Mouse (Mus musculus) central nervous system, embryonic 18 days (tissue): ENCODE data around the gene Adat3. TPM values are rescaled to one million over a fixed set of nuclear protein-coding genes. Genes with fewer than 3 reads are reported as not detected.

Experiments
- polyA plus RNA-seq: library from polyadenylated mRNA; depleted of rRNA; stranded (reverse); fragments of >200 nt; gene quantifications from 2 replicates; pipeline ENCODE4 v1.2.3, GENCODE M21; 2012; rRNA removed

Gene Adat3
- polyA plus RNA-seq = 7.8 and 8.9 TPM in 2 replicates

DNA sequence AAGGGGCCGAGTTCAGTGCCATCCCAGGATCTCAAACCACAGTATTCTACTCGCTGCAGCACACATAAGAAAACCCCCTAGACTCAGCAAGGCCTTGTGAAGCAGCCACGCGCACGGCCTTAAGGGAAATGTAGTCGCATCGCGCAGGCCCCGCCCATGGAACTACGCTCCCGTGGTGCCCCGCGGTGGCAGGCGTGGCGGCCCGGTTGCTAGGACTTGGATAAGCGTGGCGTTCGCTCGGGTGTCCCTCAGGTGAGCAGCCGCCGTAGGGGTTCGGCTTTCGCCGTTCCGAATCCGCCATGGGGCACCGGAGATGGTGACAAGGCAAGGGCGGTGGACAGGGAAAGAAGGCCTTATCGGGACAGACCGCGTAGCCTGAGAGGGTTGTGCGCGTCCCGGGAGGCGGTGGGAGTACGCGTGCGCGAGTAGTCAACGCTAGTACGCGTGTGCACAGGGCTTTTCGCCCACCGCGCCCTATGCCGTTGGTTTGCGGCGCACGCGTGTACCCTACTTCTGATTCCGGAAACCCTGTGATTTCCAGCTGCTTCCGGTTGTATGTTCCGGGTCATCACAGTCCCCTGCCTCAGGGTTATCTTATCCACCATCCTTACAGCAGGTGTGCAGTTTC is at the start of gene Adat3, which contains the start of gene Scamp4:
TSS of gene Adat3 (plus strand) at position 183 of the 628 bp plus-strand sequence.
TSS of gene Scamp4 (plus strand) at position 175 of the 628 bp plus-strand sequence.

DNA sequence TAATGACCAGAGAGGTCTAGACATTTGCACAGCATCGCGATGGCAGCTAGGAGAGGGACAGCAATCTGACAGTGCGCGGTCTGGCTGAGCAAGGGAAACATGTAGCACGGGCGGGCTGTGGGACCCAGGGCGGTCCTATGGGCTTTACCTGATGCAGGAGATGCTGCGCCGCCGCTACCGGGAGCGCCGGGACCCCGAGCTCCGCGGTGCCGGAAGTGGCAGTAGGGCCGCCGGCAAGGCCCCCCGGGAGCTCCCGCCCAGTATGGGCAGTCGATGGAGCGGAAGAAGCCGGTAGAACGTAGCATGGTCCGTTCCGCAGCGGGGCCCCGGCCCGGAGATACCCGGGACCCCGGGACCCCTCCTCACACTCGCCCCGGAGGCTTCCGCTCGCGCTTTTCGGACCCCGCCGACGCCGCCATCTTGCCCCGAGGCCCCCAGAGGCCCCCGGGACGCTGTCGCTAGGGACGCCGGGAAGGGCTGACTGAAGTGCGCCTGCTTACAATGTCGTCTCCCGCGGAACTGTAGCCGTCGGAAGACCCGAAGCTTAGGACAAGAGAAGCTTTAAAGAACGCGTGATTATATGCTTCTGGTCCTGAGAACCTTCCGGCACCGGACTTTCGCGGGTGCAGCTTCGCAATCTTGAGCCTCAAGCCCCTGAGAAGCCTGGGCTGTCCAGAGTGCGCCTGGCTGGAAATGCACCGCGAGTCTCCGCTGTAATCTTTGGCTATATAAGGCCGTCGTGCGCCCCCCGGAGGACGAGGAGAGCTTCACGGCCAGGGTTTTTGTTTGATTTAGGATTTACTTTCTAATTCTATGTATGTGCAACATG is 41.4 kb upstream of the Adat3 start, which contains the start of gene Rexo1:
TSS of gene Rexo1 (minus strand) at position 445 of the 829 bp plus-strand sequence.

DNA sequence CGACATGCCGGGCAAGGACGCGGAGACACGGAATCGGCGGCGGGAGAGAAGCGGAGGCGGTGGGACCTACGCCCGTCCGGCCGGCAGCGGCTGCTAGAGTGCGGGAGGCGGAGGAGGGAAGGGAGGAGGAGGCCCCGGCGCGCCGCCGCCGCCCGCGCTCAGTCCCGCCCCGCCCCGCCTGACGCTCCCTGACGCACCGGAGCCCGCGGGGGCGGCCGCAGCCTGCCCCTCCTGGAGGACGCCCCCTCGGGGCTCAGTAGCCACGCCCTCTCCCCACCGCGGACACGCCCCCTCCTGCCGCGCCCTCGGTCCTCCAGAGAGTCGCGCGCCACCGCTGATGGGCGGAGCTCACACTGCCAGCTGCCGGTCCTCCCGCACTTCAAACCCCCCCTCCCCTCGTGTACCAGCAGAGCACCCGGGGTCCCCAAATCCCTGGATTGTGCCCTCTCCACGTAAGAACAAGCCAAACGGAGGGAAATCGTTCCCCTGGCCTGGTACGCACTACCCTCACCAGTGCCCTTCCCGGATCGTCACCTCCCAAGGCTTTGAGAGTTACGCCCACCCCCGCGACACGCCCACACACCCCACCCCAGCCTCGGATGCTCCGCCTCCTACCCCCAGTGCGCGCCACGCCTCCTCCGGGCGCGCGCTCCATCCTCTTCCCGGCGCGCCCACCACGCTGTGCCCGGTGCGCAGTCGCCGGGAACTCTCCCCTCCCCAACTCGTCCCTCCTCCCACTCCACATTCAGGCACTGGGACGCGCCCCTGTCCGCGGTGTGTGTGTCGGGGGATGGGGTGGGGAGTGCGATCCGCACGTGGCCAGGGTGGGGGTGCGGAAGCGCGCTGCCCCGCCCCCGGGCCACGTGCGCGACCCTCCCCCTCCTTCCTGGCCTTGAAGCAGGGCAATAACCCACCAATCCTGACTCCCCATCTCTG is 25.2 kb upstream of the Adat3 start, which contains the start of gene Klf16:
TSS of gene Klf16 (minus strand) at position 127 of the 936 bp plus-strand sequence.

DNA sequence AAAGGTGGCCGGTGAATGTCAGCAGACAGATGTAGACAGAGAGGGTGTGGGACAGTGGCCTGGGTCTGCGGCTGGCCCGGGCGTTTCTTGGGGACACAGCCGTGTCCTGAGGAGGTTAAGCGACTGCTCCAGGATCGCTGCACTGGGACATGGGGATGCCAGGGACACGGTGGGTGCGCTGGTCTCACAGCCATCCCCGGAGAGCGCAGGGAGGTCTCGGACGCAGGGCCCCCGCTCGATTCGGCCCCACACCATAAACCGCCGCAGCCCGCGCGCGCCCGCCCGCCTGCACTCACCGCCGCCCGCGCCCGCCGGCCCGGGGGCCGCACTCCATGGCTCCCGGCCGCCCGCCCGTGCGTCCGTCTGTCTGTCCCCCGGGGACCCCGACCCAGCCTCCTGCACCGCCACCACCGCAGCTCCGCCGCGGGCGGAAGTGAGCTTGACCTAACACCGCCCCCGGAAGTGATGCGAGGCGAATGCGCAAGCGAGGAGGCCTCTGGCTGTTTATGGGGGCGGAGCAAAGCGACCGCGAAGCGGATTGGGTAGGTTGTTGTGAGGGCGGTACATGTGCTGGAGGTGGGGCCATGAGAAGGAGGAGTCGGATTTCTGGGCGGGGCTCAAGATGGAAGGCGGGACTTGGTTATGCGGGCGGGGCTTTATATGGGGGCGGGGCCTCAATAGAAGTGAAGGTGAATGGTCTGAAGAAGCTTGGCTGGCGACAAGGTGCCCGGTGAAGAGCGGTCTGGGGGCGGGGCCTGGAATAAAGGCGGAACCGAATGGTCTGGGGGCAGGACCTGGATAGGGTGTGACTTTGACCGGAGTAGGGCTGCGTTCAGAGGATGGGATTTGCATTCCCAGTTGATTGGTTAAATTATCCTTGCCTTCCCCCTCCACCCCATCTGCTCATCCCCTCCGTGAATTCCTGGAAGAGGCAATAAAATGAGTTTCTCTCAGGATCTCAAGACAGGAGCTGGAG is 12.5 kb upstream of the Adat3 start, which contains the start of gene Abhd17a:
TSS of gene Abhd17a (minus strand) at position 463 of the 976 bp plus-strand sequence.

DNA sequence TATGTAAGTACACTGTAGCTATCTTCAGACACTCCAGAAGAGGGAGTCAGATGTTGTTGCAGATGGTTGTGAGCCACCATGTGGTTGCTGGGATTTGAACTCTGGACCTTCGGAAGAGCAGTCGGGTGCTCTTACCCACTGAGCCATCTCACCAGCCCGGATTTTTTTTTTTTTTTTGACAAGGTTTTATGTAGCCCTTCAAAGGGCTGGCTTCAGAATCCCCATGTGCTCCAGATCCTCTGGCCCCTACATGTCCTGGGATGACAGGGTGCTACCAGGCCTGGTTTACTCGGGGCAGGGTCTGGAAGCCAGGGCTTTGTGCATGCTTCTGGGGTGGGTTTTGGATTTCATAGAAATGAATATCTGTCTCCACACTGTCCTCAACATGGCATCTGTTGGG is 3.0 kb downstream of the Adat3 start, which contains the start of gene Gm49322:
TSS of gene Gm49322 (plus strand) at position 301 of the 400 bp plus-strand sequence.

DNA sequence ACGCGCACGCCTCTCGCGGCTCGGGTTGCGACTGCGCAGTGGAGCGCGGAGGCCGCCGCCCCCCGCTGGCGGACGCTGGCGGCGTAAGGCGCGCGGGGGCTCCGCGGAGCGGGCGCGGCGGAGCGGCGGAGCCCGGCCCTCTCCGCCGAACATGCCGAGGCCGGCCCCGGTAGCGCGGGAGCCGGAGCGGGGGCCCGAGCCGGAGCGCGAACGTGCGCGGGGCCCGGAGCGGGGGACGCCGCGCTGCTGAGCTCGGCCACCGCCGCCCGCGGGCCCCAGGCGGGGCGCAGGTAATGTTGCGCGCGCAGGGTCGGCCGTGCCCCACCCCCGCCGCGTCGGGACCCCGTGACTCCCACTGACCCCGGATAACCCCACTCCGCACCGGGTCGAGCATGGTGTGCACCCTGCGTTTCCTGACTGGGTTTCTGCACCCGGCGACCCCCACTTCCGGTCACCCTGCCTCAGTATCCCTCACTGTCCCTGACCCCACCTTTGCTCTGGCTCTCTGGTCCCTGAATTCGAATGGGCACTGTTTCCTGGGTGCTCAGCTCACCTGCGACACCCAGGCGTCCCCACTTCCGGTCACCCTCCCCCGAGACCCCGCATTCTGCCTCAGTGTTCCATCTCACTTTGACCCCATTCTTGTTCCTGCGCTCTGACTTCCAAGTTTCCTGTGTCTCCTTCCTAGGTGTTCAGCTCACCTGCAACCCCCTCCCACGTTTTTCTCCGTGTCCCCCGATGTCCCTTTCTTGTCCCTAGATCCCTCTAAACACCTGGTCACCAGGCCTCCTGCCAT is 20.2 kb downstream of the Adat3 start, which contains the start of gene Csnk1g2:
TSS of gene Csnk1g2 (plus strand) at position 178 of the 796 bp plus-strand sequence.

DNA sequence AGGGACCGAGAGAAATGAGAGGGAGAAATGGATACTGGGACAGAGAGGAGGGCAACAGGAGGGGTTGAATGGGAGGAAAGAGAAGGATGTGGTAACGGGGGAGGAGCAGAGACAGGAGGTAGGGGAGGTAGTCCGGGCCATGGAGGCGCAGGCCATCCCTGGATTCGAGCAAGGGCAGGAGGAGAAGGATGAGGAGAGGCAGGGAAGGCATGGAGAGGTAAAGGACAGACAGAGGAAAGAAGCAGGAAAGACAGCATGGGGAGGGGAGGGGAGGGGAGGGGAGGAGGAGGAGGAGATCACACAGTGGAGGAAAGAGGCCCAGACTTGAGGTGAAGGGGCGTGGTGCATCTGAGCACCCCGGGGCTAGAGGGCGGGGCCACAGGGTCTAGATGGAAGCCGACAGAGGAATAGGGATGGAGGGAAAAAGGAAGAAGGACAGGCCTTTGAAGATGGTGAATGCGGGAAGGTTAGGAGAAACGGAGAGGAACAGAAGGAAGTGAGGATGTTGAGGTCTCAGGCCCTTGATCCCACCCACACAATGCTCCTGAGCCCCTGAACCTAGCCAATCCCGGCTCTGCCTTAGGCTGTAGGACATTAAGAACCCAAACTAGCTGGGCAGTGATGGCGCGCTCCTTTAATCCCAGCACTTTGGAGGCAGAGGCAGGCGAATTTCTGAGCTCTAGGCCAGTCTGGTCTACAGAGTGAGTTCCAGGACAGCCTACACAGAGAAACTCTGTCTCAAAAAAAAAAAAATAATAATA is 54.4 kb downstream of the Adat3 start, which contains the start of gene Btbd2:
TSS of gene Btbd2 (minus strand) at position 209 of the 761 bp plus-strand sequence.

Other genes starting within 250 kb of the Adat3 start
- 14.5 and 15.1 TPM in 2 replicates for gene Plk5, start 246.4 kb upstream of the Adat3 start, polyA plus RNA-seq
- 72.2 and 76.7 TPM in 2 replicates for gene Mex3d, start 215.2 kb upstream of the Adat3 start, polyA plus RNA-seq
- gene Mbd3, start 203.3 kb upstream of the Adat3 start, polyA plus RNA-seq = 199 and 209 TPM in 2 replicates
- gene Uqcr11, start 196.1 kb upstream of the Adat3 start, polyA plus RNA-seq = 745 and 942 TPM in 2 replicates
- 60.4 and 61.6 TPM in 2 replicates for gene Tcf3, start 169.2 kb upstream of the Adat3 start, polyA plus RNA-seq
- 1.8 and 1.9 TPM in 2 replicates for gene Onecut3, start 108.0 kb upstream of the Adat3 start, polyA plus RNA-seq
- 0.56 TPM in 2 replicates for gene Atp8b3, start 63.8 kb upstream of the Adat3 start, polyA plus RNA-seq
- gene Rexo1, start 41.3 kb upstream of the Adat3 start, polyA plus RNA-seq = 35.8 and 43.3 TPM in 2 replicates
- 16.9 and 17.9 TPM in 2 replicates for gene Klf16, start 25.6 kb upstream of the Adat3 start, polyA plus RNA-seq
- gene Abhd17a, start 12.5 kb upstream of the Adat3 start, polyA plus RNA-seq = 158 and 169 TPM in 2 replicates
- 48.0 and 52.2 TPM in 2 replicates for gene Scamp4, start within 50 bp of the Adat3 start, polyA plus RNA-seq
- 3.7 and 4.2 TPM in 2 replicates for gene Gm49322, start 3.1 kb downstream of the Adat3 start, polyA plus RNA-seq
- 179 and 190 TPM in 2 replicates for gene Csnk1g2, start 20.0 kb downstream of the Adat3 start, polyA plus RNA-seq
- 67.4 and 77.7 TPM in 2 replicates for gene Btbd2, start 54.2 kb downstream of the Adat3 start, polyA plus RNA-seq
- gene Mknk2, start 75.2 kb downstream of the Adat3 start, polyA plus RNA-seq = 72.1 and 74.4 TPM in 2 replicates
- 33.3 and 34.2 TPM in 2 replicates for gene Mob3a, start 99.1 kb downstream of the Adat3 start, polyA plus RNA-seq
- 82.4 and 83.5 TPM in 2 replicates for gene Izumo4, start 99.3 kb downstream of the Adat3 start, polyA plus RNA-seq
- gene Ap3d1, start 139.4 kb downstream of the Adat3 start, polyA plus RNA-seq = 155 and 167 TPM in 2 replicates
- gene Dot1l, start 152.3 kb downstream of the Adat3 start, polyA plus RNA-seq = 28.5 and 36.1 TPM in 2 replicates
- 60.0 and 71.0 TPM in 2 replicates for gene Sf3a2, start 195.3 kb downstream of the Adat3 start, polyA plus RNA-seq
- 107 TPM in 2 replicates for gene Plekhj1, start 195.7 kb downstream of the Adat3 start, polyA plus RNA-seq
- gene Amh, start 202.4 kb downstream of the Adat3 start, polyA plus RNA-seq = 1.5 and 1.9 TPM in 2 replicates
- 0.63 and 2.8 TPM in 2 replicates for gene Jsrp1, start 210.6 kb downstream of the Adat3 start, polyA plus RNA-seq
- gene Oaz1, start 223.8 kb downstream of the Adat3 start, polyA plus RNA-seq = 634 and 715 TPM in 2 replicates
- 14.4 and 14.9 TPM in 2 replicates for gene Lingo3, start 241.2 kb downstream of the Adat3 start, polyA plus RNA-seq